Mouse (Mus musculus): ENCODE measurements at regions not wholly inside any gene's neighbourhood (a gene's known extent, or its start where the extent isn't known, plus 50 kb on each side); places are given as distances from the start of the nearest gene placed in this dataset.

GRCm38 (mm10) chr19:15158177-15158576, 560.3 kb upstream of the Tle4 start:
- TF ChIP-seq FLI1 (IDR thresholded peaks at IDR 0.05; ENCODE audit: low read length) (no peak), GATA1 (IDR thresholded peaks at IDR 0.05; ENCODE audit: borderline replicate concordance, low read length) (no peak)
- Histone ChIP-seq H3K4me1 (no peaks in the 10 kb centered on the region), H3K4me3 (replicated peaks) (no peak overlapping the region), H3K27me3 (replicated peaks) (no peaks in the 10 kb centered on the region), H3K9me3 (no peaks in the 10 kb centered on the region), H3K36me3 (replicated peaks; ENCODE audit: low read length) (no peaks in the 10 kb centered on the region)

- no peaks in the 10 kb centered on the region for H3K27me3 ChIP-seq (replicated peaks)
- H3K36me3 ChIP-seq (replicated peaks; ENCODE audit: low read length), result no peaks in the 10 kb centered on the region
- H3K9me3 ChIP-seq, result no peaks in the 10 kb centered on the region
- no peaks in the 10 kb centered on the region for H3K4me1 ChIP-seq
- TF ChIP-seq FLI1 (IDR thresholded peaks at IDR 0.05; ENCODE audit: low read length), result no peak
- TF ChIP-seq GATA1 (IDR thresholded peaks at IDR 0.05; ENCODE audit: borderline replicate concordance, low read length), result no peak
- no peak overlapping the region for H3K4me3 ChIP-seq (replicated peaks)
These were observed 556.8 kb upstream of the Tle4 start for GRCm38 (mm10) chr19:15154693-15155092.

- H3K27me3 ChIP-seq (replicated peaks), result no peaks in the 10 kb centered on the region
- no peak overlapping the region for H3K4me3 ChIP-seq (replicated peaks)
- H3K9me3 ChIP-seq, result no peaks in the 10 kb centered on the region
- TF ChIP-seq FLI1 (IDR thresholded peaks at IDR 0.05; ENCODE audit: low read length), result no peak
- TF ChIP-seq GATA1 (IDR thresholded peaks at IDR 0.05; ENCODE audit: borderline replicate concordance, low read length), result no peak
- H3K36me3 ChIP-seq (replicated peaks; ENCODE audit: low read length), result no peaks in the 10 kb centered on the region
- H3K4me1 ChIP-seq, result no peaks in the 10 kb centered on the region
These were observed 548.5 kb upstream of the Tle4 start for GRCm38 (mm10) chr19:15146325-15146724.

- no peaks in the 10 kb centered on the region for H3K9me3 ChIP-seq
- no peaks in the 10 kb centered on the region for H3K27me3 ChIP-seq (replicated peaks)
- H3K4me1 ChIP-seq, result no peaks in the 10 kb centered on the region
- no peak overlapping the region for H3K4me3 ChIP-seq (replicated peaks)
- no peak for TF ChIP-seq FLI1 (IDR thresholded peaks at IDR 0.05; ENCODE audit: low read length)
- TF ChIP-seq GATA1 (IDR thresholded peaks at IDR 0.05; ENCODE audit: borderline replicate concordance, low read length), result no peak
- no peaks in the 10 kb centered on the region for H3K36me3 ChIP-seq (replicated peaks; ENCODE audit: low read length)
These were observed 529.3 kb upstream of the Tle4 start for GRCm38 (mm10) chr19:15127122-15127521.

GRCm38 (mm10) chr19:15108441-15109026, 510.7 kb upstream of the Tle4 start:
- Histone ChIP-seq H3K4me1 (no peaks in the 10 kb centered on the region), H3K4me3 (replicated peaks) (no peak overlapping the region), H3K9me3 (peaks cover 2% of the 10 kb centered on the region; the same call in 1 of the 2 replicates), H3K27me3 (replicated peaks) (no peaks in the 10 kb centered on the region), H3K36me3 (replicated peaks; ENCODE audit: low read length) (no peaks in the 10 kb centered on the region)
- TF ChIP-seq GATA1 (IDR thresholded peaks at IDR 0.05; ENCODE audit: borderline replicate concordance, low read length) (no peak), FLI1 (IDR thresholded peaks at IDR 0.05; ENCODE audit: low read length) (no peak)

GRCm38 (mm10) chr19:15095054-15095453, 497.2 kb upstream of the Tle4 start:
- no peak for TF ChIP-seq GATA1 (IDR thresholded peaks at IDR 0.05; ENCODE audit: borderline replicate concordance, low read length)
- TF ChIP-seq FLI1 (IDR thresholded peaks at IDR 0.05; ENCODE audit: low read length), result no peak
- Histone ChIP-seq H3K4me3 (replicated peaks) (no peak overlapping the region), H3K9me3 (peaks cover 3% of the 10 kb centered on the region; the same call in 1 of the 2 replicates), H3K36me3 (replicated peaks; ENCODE audit: low read length) (no peaks in the 10 kb centered on the region), H3K4me1 (no peaks in the 10 kb centered on the region), H3K27me3 (replicated peaks) (no peaks in the 10 kb centered on the region)

- TF ChIP-seq GATA1 (IDR thresholded peaks at IDR 0.05; ENCODE audit: borderline replicate concordance, low read length) (no peak), FLI1 (IDR thresholded peaks at IDR 0.05; ENCODE audit: low read length) (no peak)
- H3K9me3 ChIP-seq, result peaks cover 3% of the 10 kb centered on the region; the same call in 1 of the 2 replicates
- no peaks in the 10 kb centered on the region for H3K27me3 ChIP-seq (replicated peaks)
- H3K4me3 ChIP-seq (replicated peaks), result no peak overlapping the region
- no peaks in the 10 kb centered on the region for H3K4me1 ChIP-seq
- H3K36me3 ChIP-seq (replicated peaks; ENCODE audit: low read length), result no peaks in the 10 kb centered on the region
These were observed 495.7 kb upstream of the Tle4 start for GRCm38 (mm10) chr19:15093534-15093933.

GRCm38 (mm10) chr19:15080638-15081037, 482.8 kb upstream of the Tle4 start:
- Histone ChIP-seq H3K4me3 (replicated peaks) (no peak overlapping the region), H3K36me3 (replicated peaks; ENCODE audit: low read length) (no peaks in the 10 kb centered on the region), H3K4me1 (no peaks in the 10 kb centered on the region), H3K9me3 (peaks cover 5% of the 10 kb centered on the region; the same call in 1 of the 2 replicates), H3K27me3 (replicated peaks) (no peaks in the 10 kb centered on the region)
- no peak for TF ChIP-seq FLI1 (IDR thresholded peaks at IDR 0.05; ENCODE audit: low read length)
- TF ChIP-seq GATA1 (IDR thresholded peaks at IDR 0.05; ENCODE audit: borderline replicate concordance, low read length), result no peak

- Histone ChIP-seq H3K4me3 (replicated peaks) (no peak overlapping the region), H3K36me3 (replicated peaks; ENCODE audit: low read length) (no peaks in the 10 kb centered on the region)
These were observed 459.9 kb upstream of the Tle4 start for GRCm38 (mm10) chr19:15057801-15058200.

GRCm38 (mm10) chr19:15053582-15054141, 455.8 kb upstream of the Tle4 start:
- Histone ChIP-seq H3K4me3 (replicated peaks) (no peak overlapping the region), H3K27me3 (replicated peaks) (no peaks in the 10 kb centered on the region), H3K36me3 (replicated peaks; ENCODE audit: low read length) (no peaks in the 10 kb centered on the region), H3K9me3 (no peaks in the 10 kb centered on the region), H3K4me1 (no peaks in the 10 kb centered on the region)
- TF ChIP-seq GATA1 (IDR thresholded peaks at IDR 0.05; ENCODE audit: borderline replicate concordance, low read length) (no peak), FLI1 (IDR thresholded peaks at IDR 0.05; ENCODE audit: low read length) (no peak)

More at GRCm38 (mm10) chr19:15057801-15058200, 459.9 kb upstream of the Tle4 start:
- no peaks in the 10 kb centered on the region for H3K4me1 ChIP-seq
- H3K27me3 ChIP-seq (replicated peaks), result no peaks in the 10 kb centered on the region
- no peak for TF ChIP-seq GATA1 (IDR thresholded peaks at IDR 0.05; ENCODE audit: borderline replicate concordance, low read length)
- TF ChIP-seq FLI1 (IDR thresholded peaks at IDR 0.05; ENCODE audit: low read length), result no peak
- H3K9me3 ChIP-seq, result no peaks in the 10 kb centered on the region

All from megakaryocyte, embryonic 14.5 days (primary cell).